Mouse (Mus musculus): Measurements from ENCODE around the gene Cobll1. TPM values are rescaled to one million over a fixed set of nuclear protein-coding genes. Genes with fewer than 3 reads are reported as not detected.

Cobll1 gene
- polyA plus RNA-seq, 1 experiment from 2014 or later: 2.5 TPM

GRCm38 (mm10) chr2:65193091-65193795, 46.0 kb downstream of the Cobll1 start:
- DNase-seq (ENCODE audit: low spot score) (no peak), ATAC-seq (no peak)
- H3K27ac ChIP-seq (ENCODE audit: low read depth, low read length): no peak overlapping the region
- WGBS: 90% methylated on average over 12 of the region's 12 CpGs
- H3K4me2 ChIP-seq (ENCODE audit: low read length): no peak overlapping the region
- H3K4me1 ChIP-seq (ENCODE audit: control insufficient read depth, insufficient read depth, low read length): no peaks in the 10 kb centered on the region
- H3K9ac ChIP-seq (ENCODE audit: low read length): no peak overlapping the region
- H3K36me3 ChIP-seq (ENCODE audit: control insufficient read depth, insufficient read depth, low read length): no peaks in the 10 kb centered on the region
- H3K4me3 ChIP-seq (ENCODE audit: low read depth, low read length): no peak overlapping the region
- no peaks in the 10 kb centered on the region for H3K27me3 ChIP-seq (replicated peaks; ENCODE audit: control insufficient read depth, insufficient read depth, low read length)
- H3K9me3 ChIP-seq (replicated peaks; ENCODE audit: control insufficient read depth, low read length): no peaks in the 10 kb centered on the region

DNA sequence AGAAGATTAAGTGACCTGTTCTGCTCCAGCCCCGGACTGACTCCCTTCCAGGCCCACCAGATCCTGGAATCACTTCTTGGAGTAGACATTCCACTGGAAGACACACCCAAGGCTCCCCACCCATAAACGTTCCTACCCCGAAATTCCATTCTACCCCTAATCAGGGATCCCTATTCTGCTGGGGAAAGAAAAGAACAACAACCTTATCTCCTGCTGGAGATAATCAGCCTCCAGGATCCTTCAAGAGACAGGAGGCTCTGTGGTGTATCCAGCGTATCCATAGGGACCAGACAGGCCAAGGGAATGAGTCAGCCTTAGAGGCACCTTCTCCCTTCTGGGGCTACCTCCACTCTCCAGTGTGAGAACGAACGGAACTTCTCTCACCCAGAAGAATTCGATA, 47.8 kb downstream of the Cobll1 start:
- no peak overlapping the region for H3K27ac ChIP-seq (ENCODE audit: low read depth, low read length)
- ATAC-seq: no peak
- H3K9ac ChIP-seq (ENCODE audit: low read length): no peak overlapping the region
- 76% methylated on average over 7 of the region's 7 CpGs for WGBS
- H3K27me3 ChIP-seq (replicated peaks; ENCODE audit: control insufficient read depth, insufficient read depth, low read length): no peaks in the 10 kb centered on the region
- no peaks in the 10 kb centered on the region for H3K4me1 ChIP-seq (ENCODE audit: control insufficient read depth, insufficient read depth, low read length)
- no peak for DNase-seq (ENCODE audit: low spot score)
- H3K4me2 ChIP-seq (ENCODE audit: low read length): no peak overlapping the region
- H3K36me3 ChIP-seq (ENCODE audit: control insufficient read depth, insufficient read depth, low read length): no peaks in the 10 kb centered on the region
- H3K9me3 ChIP-seq (replicated peaks; ENCODE audit: control insufficient read depth, low read length): no peaks in the 10 kb centered on the region
- no peak overlapping the region for H3K4me3 ChIP-seq (ENCODE audit: low read depth, low read length)

GRCm38 (mm10) chr2:65189346-65189745, 49.9 kb downstream of the Cobll1 start:
- Histone ChIP-seq H3K36me3 (ENCODE audit: control insufficient read depth, insufficient read depth, low read length) (no peaks in the 10 kb centered on the region), H3K9me3 (replicated peaks; ENCODE audit: control insufficient read depth, low read length) (no peaks in the 10 kb centered on the region), H3K27ac (ENCODE audit: low read depth, low read length) (no peak overlapping the region), H3K4me3 (ENCODE audit: low read depth, low read length) (no peak overlapping the region), H3K4me2 (ENCODE audit: low read length) (no peak overlapping the region), H3K9ac (ENCODE audit: low read length) (no peak overlapping the region), H3K4me1 (ENCODE audit: control insufficient read depth, insufficient read depth, low read length) (no peaks in the 10 kb centered on the region), H3K27me3 (replicated peaks; ENCODE audit: control insufficient read depth, insufficient read depth, low read length) (no peaks in the 10 kb centered on the region)
- ATAC-seq (no peak), DNase-seq (ENCODE audit: low spot score) (no peak)
- WGBS: 75% methylated on average over 7 of the region's 7 CpGs

DNA sequence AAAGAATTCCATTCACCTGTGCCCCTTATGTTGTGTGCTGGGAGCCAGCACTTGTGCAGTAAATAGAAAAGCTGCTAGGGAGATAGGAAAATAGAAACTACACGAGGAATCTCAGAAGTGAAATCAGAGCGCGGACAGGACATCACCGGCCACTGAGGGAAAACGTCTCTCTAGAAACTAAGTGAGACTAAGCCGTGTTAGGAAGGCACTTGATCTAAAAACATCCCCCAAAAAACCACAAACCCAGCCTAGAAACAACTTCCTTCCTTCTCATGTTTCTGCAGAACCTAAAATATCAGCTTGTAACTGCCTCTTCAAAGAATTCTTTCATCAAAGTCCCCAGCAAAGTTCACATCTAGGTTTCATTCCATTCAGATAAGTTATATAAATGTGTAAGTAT, 50.6 kb downstream of the Cobll1 start:
- no peak for DNase-seq (ENCODE audit: low spot score)
- Histone ChIP-seq H3K27ac (ENCODE audit: low read depth, low read length) (no peak overlapping the region), H3K4me2 (ENCODE audit: low read length) (no peak overlapping the region), H3K9me3 (replicated peaks; ENCODE audit: control insufficient read depth, low read length) (no peaks in the 10 kb centered on the region), H3K4me3 (ENCODE audit: low read depth, low read length) (no peak overlapping the region), H3K36me3 (ENCODE audit: control insufficient read depth, insufficient read depth, low read length) (no peaks in the 10 kb centered on the region), H3K4me1 (ENCODE audit: control insufficient read depth, insufficient read depth, low read length) (no peaks in the 10 kb centered on the region), H3K9ac (ENCODE audit: low read length) (no peak overlapping the region), H3K27me3 (replicated peaks; ENCODE audit: control insufficient read depth, insufficient read depth, low read length) (no peaks in the 10 kb centered on the region)
- WGBS: 72% methylated on average over 6 of the region's 6 CpGs
- ATAC-seq: no peak

GRCm38 (mm10) chr2:65187652-65188051, 51.6 kb downstream of the Cobll1 start:
- ATAC-seq: no peak
- no peaks in the 10 kb centered on the region for H3K36me3 ChIP-seq (ENCODE audit: control insufficient read depth, insufficient read depth, low read length)

GRCm38 (mm10) chr2:65187164-65187563, 52.0 kb downstream of the Cobll1 start:
- no peaks in the 10 kb centered on the region for H3K36me3 ChIP-seq (ENCODE audit: control insufficient read depth, insufficient read depth, low read length)
- no peaks in the 10 kb centered on the region for H3K9me3 ChIP-seq (replicated peaks; ENCODE audit: control insufficient read depth, low read length)
- H3K27ac ChIP-seq (ENCODE audit: low read depth, low read length): no peak overlapping the region
- H3K4me2 ChIP-seq (ENCODE audit: low read length): no peak overlapping the region
- H3K4me3 ChIP-seq (ENCODE audit: low read depth, low read length): no peak overlapping the region
- H3K9ac ChIP-seq (ENCODE audit: low read length): no peak overlapping the region
- WGBS: 91% methylated on average over 3 of the region's 3 CpGs
- no peak for ATAC-seq
- H3K4me1 ChIP-seq (ENCODE audit: control insufficient read depth, insufficient read depth, low read length): peaks cover 4% of the 10 kb centered on the region; the same call in 1 of the 2 replicates
- no peaks in the 10 kb centered on the region for H3K27me3 ChIP-seq (replicated peaks; ENCODE audit: control insufficient read depth, insufficient read depth, low read length)
- DNase-seq (ENCODE audit: low spot score): no peak

More at GRCm38 (mm10) chr2:65187652-65188051, 51.6 kb downstream of the Cobll1 start:
- Histone ChIP-seq H3K4me1 (ENCODE audit: control insufficient read depth, insufficient read depth, low read length) (peaks cover under 1% of the 10 kb centered on the region; the same call in 1 of the 2 replicates), H3K9ac (ENCODE audit: low read length) (no peak overlapping the region), H3K9me3 (replicated peaks; ENCODE audit: control insufficient read depth, low read length) (no peaks in the 10 kb centered on the region), H3K27me3 (replicated peaks; ENCODE audit: control insufficient read depth, insufficient read depth, low read length) (no peaks in the 10 kb centered on the region), H3K4me3 (ENCODE audit: low read depth, low read length) (no peak overlapping the region), H3K27ac (ENCODE audit: low read depth, low read length) (no peak overlapping the region), H3K4me2 (ENCODE audit: low read length) (no peak overlapping the region)
- no peak for DNase-seq (ENCODE audit: low spot score)

DNA sequence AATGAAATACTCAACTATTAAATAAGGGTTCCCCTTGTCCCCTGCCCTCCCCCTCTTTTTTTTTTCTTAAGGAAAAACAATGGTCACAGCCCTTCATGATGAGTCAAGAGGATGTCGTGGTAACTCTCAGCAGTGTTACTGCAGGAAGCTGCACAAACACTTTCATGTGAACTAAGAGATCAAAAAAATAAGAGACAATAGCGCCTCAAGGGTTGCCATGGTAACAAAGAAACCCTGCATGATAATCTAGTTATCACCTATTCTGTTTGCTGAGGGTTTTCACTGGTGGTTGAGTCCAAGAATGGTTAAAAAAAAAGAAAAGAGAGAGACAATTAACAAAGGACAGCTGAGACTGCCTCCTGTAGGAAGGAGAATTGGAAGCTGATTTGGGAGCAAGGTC, 56.5 kb downstream of the Cobll1 start:
- WGBS: 24% methylated on average over 2 of the region's 2 CpGs
- ATAC-seq: peak; percentile 33; the same call in 1 of the 2 replicates
- Histone ChIP-seq H3K27me3 (replicated peaks; ENCODE audit: control insufficient read depth, insufficient read depth, low read length) (no peaks in the 10 kb centered on the region), H3K4me2 (ENCODE audit: low read length) (no peak overlapping the region), H3K4me3 (ENCODE audit: low read depth, low read length) (no peak overlapping the region), H3K4me1 (ENCODE audit: control insufficient read depth, insufficient read depth, low read length) (peaks cover 11% of the 10 kb centered on the region), H3K9me3 (replicated peaks; ENCODE audit: control insufficient read depth, low read length) (no peaks in the 10 kb centered on the region), H3K36me3 (ENCODE audit: control insufficient read depth, insufficient read depth, low read length) (no peaks in the 10 kb centered on the region), H3K9ac (ENCODE audit: low read length) (no peak overlapping the region), H3K27ac (ENCODE audit: low read depth, low read length) (no peak overlapping the region)
- peak; percentile 71 for DNase-seq (ENCODE audit: low spot score)

DNA sequence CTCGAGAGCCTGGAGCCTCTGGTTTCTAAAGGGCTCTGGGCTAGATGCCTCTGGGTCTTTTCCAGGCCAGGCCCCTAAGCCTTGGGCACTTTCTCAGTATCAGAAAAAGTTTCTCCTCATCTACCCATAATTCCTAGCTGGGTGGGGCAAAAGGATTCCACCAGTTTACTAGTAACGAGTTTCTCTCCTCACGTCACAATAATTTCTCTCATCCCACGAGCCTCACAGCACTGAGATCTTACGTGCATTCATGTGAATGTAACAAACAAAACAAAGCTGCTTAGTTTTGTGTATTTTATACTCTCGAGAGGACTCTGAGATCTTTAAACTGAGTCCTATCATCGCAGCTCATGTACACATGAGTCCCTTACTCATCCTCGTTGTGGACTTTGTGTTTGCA, 57.5 kb downstream of the Cobll1 start:
- no peak for ATAC-seq

GRCm38 (mm10) chr2:65181066-65181716, 58.0 kb downstream of the Cobll1 start:
- Histone ChIP-seq H3K36me3 (ENCODE audit: control insufficient read depth, insufficient read depth, low read length) (no peaks in the 10 kb centered on the region), H3K4me1 (ENCODE audit: control insufficient read depth, insufficient read depth, low read length) (peaks cover 11% of the 10 kb centered on the region), H3K9ac (ENCODE audit: low read length) (no peak overlapping the region), H3K27me3 (replicated peaks; ENCODE audit: control insufficient read depth, insufficient read depth, low read length) (no peaks in the 10 kb centered on the region), H3K4me2 (ENCODE audit: low read length) (no peak overlapping the region), H3K9me3 (replicated peaks; ENCODE audit: control insufficient read depth, low read length) (no peaks in the 10 kb centered on the region), H3K4me3 (ENCODE audit: low read depth, low read length) (no peak overlapping the region), H3K27ac (ENCODE audit: low read depth, low read length) (0 out of 2 replicates have a peak overlapping the region, but pooled peaks have one; percentile 6)
- WGBS: 37% methylated on average over 9 of the region's 9 CpGs
- peak; percentile 75 for ATAC-seq
- DNase-seq (ENCODE audit: low spot score): peak; percentile 57

More for the DNA sequence above, 57.5 kb downstream of the Cobll1 start:
- H3K9me3 ChIP-seq (replicated peaks; ENCODE audit: control insufficient read depth, low read length): no peaks in the 10 kb centered on the region
- no peak for DNase-seq (ENCODE audit: low spot score)
- no peak overlapping the region for H3K9ac ChIP-seq (ENCODE audit: low read length)
- H3K4me2 ChIP-seq (ENCODE audit: low read length): no peak overlapping the region
- H3K27ac ChIP-seq (ENCODE audit: low read depth, low read length): no peak overlapping the region
- no peaks in the 10 kb centered on the region for H3K27me3 ChIP-seq (replicated peaks; ENCODE audit: control insufficient read depth, insufficient read depth, low read length)
- no peaks in the 10 kb centered on the region for H3K36me3 ChIP-seq (ENCODE audit: control insufficient read depth, insufficient read depth, low read length)
- peaks cover 11% of the 10 kb centered on the region for H3K4me1 ChIP-seq (ENCODE audit: control insufficient read depth, insufficient read depth, low read length)
- WGBS: 64% methylated on average over 8 of the region's 8 CpGs
- H3K4me3 ChIP-seq (ENCODE audit: low read depth, low read length): no peak overlapping the region
